Mouse (Mus musculus) left cerebral cortex, adult 9 months (tissue): ENCODE measurements around the gene Syt13.
A peak's percentile ranks its signal among the peaks of the same experiment; 100 is the strongest.

Experiments
- DNase-seq, 2 experiments: peaks; one replicate each; pipeline ENCODE4 v3.0.0; 2022; ENCODE audit warnings: low spot score in 2 of 2

The Syt13 gene

GRCm38 (mm10) chr2:92914933-92915553 is at the start of gene Syt13:
Gene Syt13, plus strand, starts transcription at chr2:92915098.
- DNase-seq: peak in 1 of 2 experiments; percentile 82

GRCm38 (mm10) chr2:92866616-92867015 is 48.3 kb upstream of the Syt13 start:
- DNase-seq: no peak

GRCm38 (mm10) chr2:92870139-92870836 is 44.6 kb upstream of the Syt13 start:
- no peak for DNase-seq

GRCm38 (mm10) chr2:92871093-92871686 is 43.7 kb upstream of the Syt13 start:
- no peak for DNase-seq

GRCm38 (mm10) chr2:92872652-92873051 is 42.2 kb upstream of the Syt13 start:
- no peak for DNase-seq

- DNase-seq: no peak
These were observed 40.3 kb upstream of the Syt13 start for GRCm38 (mm10) chr2:92874592-92874991.

GRCm38 (mm10) chr2:92877488-92877887 is 37.4 kb upstream of the Syt13 start:
- DNase-seq: no peak

- peak in 1 of 2 experiments; percentile 67 for DNase-seq
These were observed 31.6 kb upstream of the Syt13 start for GRCm38 (mm10) chr2:92883039-92883911.

- no peak for DNase-seq
These were observed 31.0 kb upstream of the Syt13 start for GRCm38 (mm10) chr2:92883912-92884243.

GRCm38 (mm10) chr2:92884976-92885375 is 29.9 kb upstream of the Syt13 start:
- no peak for DNase-seq

GRCm38 (mm10) chr2:92886862-92887261 is 28.0 kb upstream of the Syt13 start:
- DNase-seq: no peak

GRCm38 (mm10) chr2:92892524-92892923 is 22.4 kb upstream of the Syt13 start:
- DNase-seq: no peak

GRCm38 (mm10) chr2:92903650-92904049 is 11.2 kb upstream of the Syt13 start:
- DNase-seq: no peak

GRCm38 (mm10) chr2:92904307-92904859 is 10.5 kb upstream of the Syt13 start:
- DNase-seq: peak in 1 of 2 experiments; percentile 75

- DNase-seq: no peak
These were observed 4.5 kb upstream of the Syt13 start for GRCm38 (mm10) chr2:92910371-92910770.

GRCm38 (mm10) chr2:92912312-92912711 is 2.6 kb upstream of the Syt13 start:
- no peak for DNase-seq

GRCm38 (mm10) chr2:92913295-92913694 is 1.6 kb upstream of the Syt13 start:
- no peak for DNase-seq

- DNase-seq: no peak
These were observed 1.0 kb downstream of the Syt13 start for GRCm38 (mm10) chr2:92915659-92916631.

GRCm38 (mm10) chr2:92917405-92918142 is 2.7 kb downstream of the Syt13 start:
- no peak for DNase-seq

- peak in 1 of 2 experiments; percentile 60 for DNase-seq
These were observed 5.8 kb downstream of the Syt13 start for GRCm38 (mm10) chr2:92920709-92921108.
